Mouse (Mus musculus) adrenal gland, postnatal 14 days (tissue): ENCODE measurements around the gene Rab12. TPM values are rescaled to one million over a fixed set of nuclear protein-coding genes. Genes with fewer than 3 reads are reported as not detected.
A peak's percentile ranks its signal among the peaks of the same experiment; 100 is the strongest.

Experiments
- DNase-seq: peaks from one replicate; pipeline ENCODE4 v3.0.0; 2021; ENCODE audit warnings: mixed read lengths
- total RNA-seq: library from RNA; stranded (reverse); gene quantifications from 2 replicates; pipeline ENCODE4 v1.2.3, GENCODE M21; 2021

The Rab12 gene
- total RNA-seq, 1 experiment from 2014 or later: 97.8 TPM

DNA sequence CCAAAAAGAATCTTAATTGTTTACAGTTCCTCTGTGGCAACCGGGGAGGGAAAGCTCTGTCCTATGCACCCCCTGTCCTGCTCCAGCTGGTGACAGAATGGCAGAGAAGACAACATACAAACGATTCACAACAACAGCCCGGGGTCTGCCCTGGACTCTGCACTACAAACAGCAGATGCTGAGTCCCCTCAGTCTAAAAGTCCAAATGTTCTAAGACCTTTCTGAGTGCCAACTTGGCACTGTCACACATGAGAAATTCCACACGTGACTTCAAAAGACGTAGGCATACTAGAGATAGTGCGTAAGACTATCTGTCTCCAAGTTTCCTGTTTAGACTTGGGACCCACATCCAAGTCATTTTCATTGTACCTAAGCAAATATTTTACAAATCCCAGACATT is 16.7 kb downstream of the Rab12 start:
- no peak for DNase-seq

GRCm38 (mm10) chr17:66498598-66498997 is 20.9 kb downstream of the Rab12 start:
- DNase-seq: no peak

DNA sequence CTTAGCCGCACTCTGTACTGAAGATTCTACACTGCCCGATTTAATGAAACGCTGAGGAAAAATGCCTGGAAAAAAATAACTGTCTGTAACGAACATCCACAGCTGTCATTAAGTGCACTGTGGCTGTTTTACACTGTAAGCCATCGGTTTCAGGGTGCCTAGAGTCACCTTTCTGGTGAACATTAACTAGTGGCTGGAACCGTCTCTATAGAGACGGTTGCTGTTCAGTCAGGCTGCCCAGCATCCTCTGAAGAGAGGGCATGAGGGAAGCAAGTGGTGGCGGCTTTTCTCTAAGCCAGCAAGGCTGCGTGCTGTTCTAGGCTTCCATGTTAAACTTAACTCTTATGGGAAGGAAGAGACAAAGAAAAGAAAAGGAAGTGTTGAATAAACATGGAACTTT is 22.9 kb downstream of the Rab12 start:
- no peak for DNase-seq

- peak; percentile 64 for DNase-seq
These were observed 29.4 kb downstream of the Rab12 start for GRCm38 (mm10) chr17:66490022-66490601.

DNA sequence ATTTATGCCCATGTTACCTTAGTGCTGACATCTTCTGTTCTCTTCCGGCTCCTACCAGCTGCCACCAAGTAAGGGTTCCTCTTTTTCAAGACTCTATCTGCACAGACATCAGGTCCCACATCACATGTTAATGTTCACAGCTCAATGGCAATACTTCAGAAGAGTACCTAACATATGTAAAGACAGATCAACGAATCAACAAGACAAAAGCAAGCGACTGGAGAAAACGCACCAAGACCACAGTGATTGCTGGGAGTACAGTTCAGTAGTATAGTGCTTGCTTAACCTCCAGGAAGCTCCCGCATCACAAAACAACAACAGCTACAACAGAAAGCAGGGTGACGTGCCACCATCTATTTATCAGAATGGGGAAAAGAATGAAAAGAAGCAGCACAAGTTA is 33.0 kb downstream of the Rab12 start:
- DNase-seq: no peak

DNA sequence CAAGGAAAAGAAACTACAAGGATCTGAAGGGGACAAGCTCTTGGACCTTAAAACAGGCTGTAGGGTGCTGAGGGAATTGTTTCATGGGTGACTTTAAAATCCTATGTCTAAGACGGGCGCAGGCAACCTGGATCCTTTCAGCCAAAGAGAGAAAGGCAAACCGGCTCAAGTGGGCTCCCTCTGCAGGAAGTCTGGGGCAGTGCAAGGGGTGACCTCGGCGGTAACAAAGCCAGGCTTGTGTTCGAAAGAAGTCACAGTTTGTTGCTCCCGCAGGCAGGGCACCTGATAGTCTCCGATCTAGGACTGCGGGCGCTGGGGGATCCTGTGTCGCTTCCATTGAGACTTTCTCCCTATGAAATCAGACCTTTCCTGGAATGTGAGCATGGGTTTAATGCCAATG is 33.8 kb downstream of the Rab12 start:
- DNase-seq: peak; percentile 81

DNA sequence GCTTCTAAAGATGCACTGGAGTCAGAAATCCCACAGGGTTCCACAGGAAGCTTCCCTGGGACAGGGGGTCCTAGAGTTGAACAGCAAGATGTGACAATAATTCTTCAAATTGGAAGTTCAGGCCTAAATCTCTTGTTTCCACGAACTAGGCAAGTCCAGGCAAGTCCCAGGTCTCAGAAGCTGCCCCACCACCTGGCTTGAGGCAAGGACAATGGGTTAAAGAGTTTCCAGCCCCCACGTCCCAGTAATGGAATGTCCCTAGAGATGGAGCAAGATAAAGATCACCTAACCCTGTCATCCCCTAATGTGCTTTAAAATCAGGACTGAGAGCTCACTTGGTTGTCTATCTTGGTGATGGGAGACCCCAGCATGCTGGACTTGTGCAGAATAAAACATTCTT is 34.6 kb downstream of the Rab12 start:
- no peak for DNase-seq

DNA sequence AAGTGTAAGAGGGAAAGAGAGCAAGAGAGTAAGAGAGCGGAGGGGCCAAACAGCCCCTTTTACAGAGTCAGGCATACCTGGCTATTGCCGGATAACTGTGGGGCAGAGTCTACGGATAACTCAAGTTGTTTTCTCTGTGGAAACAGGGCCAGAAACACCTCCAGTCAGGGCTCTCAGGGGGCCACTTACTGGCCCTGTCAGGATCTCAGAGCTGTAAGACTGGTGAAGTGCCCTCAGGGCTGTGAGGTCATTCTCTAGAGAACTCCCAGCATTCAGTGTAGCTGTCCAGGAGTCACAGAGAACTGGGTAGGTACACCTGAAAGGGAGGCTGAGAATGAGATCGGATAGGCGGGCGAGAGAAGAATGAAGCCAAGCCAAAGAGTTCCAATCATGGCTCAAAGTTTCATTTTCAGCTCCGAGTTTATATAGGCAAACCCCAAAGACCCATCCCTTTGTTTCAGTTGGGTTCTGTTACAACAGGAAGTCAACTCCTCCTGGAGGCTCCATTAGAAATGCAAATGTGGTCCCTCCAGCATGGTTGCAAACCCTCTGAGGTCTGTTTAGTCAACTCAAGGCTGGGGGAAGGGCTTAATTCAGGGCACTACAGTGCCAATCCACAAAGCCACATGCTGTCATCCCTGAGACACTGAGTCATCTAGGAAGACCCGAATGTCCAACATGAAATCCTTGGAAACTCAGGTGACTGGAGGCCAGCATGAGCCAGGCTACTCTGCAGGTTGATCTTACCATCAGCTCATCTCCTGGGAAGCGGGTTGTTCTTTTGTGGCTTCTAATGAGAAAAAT is 35.7 kb downstream of the Rab12 start:
- no peak for DNase-seq

- DNase-seq: no peak
These were observed 38.2 kb downstream of the Rab12 start for GRCm38 (mm10) chr17:66481295-66481694.

DNA sequence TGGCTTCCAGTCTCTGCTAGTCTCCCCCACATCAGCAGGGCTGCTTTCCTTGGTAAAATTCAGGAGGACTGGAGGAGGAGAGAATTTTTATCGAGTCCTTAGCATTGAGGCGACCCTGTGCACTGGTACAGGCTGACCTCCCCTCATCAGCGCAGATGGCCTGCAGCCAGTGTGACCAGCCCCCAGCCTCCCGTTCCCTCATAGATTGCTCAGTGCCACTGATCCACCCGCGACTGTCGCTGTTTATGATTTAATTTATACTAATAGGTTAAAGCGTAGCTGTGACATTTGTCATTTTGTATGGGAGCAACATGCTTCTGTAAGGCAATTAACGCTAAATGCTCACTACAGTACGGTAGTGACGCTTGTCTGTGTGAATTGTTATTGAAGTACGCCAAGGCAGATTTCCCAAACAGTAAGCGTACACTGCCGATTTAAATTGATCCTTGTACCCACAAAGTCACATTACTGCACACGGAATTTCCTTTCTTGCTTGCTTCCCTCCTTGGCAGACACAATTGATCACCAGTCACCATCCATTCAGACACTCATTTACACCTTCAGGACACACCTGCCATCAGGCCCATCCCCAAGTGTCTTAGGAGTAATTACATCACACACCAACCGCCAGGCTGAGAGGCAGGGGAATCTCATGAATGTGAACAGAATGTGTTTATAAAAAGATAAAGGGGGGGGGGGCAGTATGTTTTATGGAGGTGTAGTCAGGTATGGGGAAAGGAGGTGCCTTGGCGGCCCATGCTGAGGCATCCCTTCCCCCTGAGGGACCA is 38.8 kb downstream of the Rab12 start:
- no peak for DNase-seq

DNA sequence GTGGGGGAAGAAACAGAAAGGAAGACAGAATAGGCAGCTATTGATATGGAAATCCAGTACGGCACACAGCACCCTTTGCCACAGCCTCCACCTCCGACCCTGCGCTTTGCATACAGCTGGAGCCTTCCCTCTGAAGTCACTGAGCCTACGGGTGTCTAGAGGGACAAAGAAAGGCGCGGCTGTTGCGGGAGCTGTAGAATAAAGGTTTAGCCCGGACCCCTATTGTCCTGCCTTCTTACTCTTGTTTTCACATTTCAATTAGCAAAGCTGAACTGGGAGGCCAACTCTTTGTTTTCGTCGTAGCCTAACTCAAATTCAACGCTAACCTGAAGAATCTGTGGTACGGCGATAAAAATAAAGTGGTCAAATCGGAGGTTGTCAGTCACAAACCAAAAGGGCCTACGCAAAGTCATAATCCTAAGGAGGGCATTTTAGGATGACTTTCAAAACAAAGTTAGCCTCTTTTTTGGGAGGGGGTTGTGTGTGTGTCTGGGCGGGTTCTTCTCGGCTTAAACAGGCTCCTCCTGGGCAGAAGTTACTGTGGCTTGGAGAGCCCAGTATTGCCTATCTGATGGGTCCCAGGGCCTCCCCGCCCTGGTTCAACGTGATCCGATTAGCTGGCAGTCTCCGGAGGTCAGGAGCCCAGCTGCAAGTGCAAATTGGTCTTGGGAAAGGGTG is 39.6 kb downstream of the Rab12 start:
- DNase-seq: peak; percentile 46

GRCm38 (mm10) chr17:66479311-66479710 is 40.2 kb downstream of the Rab12 start:
- peak; percentile 27 for DNase-seq

GRCm38 (mm10) chr17:66473205-66473604 is 46.3 kb downstream of the Rab12 start:
- DNase-seq: no peak

GRCm38 (mm10) chr17:66471775-66472174 is 47.8 kb downstream of the Rab12 start:
- no peak for DNase-seq

DNA sequence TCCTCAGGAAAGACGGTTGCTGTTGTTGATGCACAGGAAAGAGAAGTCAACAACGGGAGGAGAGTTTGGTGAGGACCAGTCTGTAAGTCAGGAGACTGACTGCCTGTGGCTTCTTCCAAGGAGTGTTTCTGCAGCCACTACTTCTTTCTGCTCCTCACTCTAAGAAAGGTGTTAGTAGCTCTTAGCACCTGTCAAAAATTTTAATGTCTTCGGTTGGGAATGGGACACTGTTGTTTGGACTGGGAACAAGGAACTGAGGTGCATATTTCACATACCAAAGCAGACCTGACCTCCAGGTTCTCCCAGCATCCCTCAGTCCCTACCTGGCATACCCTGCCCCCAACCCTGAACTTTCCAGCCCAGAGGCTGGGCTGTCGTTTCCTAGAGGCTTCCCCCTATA is 48.3 kb downstream of the Rab12 start:
- no peak for DNase-seq

DNA sequence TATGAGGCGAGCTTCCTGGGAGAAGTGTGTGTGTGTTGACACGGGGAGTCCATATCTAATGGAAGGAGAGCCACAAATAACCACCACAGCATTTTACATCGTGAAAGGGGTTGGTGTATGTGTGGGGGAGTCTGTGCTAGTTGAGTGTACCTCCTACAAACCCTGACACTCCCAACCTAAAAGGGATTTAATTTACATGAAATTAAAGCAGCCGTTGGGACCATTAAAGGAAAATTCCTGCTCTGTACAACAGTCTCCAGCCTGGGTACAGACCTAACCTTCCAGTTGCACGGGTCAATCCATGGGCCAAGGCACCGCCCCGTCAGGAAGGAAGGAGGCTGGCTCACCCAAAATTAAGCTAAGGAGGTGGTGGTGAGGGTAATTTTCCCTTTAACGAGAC is 49.5 kb downstream of the Rab12 start:
- no peak for DNase-seq

DNA sequence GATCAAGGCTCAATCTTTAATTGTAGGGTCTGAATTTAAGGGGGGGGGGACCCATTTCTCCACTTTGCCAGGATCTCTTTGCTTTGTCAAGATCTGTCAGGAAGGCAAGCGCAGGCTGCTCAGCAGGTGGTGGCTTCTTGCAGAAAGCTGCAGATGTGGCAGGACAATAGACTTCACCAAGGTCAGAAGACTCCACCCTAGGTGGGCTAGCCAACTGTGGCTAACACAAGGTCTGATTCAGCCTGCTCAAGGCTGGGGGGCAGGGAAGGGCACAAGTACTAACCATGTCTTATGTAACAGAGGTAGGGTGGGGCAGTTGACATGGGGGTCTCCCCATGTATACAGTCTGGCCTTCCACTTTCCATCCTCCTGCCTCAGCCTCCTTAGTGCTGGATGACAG is 62.3 kb downstream of the Rab12 start:
- peak; percentile 9 for DNase-seq

DNA sequence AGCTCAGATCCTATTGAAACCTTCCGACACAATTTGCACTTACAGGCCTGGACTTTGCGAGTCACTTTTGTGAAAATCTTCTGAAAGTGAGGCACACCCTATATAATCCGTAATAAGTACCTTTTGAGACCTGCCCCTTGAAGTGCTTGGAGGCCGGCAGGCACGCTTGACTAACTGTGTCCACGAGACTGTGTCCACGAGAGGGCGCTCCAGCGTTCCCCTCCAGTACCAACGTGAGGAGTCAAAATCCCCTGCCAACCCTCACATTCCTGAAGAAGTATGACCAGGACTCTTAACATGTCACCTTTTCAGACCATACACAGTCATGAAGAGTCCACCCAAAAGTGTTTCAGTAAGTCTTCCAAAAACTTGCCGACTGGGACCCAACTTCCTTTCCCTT is 68.4 kb downstream of the Rab12 start:
- peak; percentile 93 for DNase-seq

DNA sequence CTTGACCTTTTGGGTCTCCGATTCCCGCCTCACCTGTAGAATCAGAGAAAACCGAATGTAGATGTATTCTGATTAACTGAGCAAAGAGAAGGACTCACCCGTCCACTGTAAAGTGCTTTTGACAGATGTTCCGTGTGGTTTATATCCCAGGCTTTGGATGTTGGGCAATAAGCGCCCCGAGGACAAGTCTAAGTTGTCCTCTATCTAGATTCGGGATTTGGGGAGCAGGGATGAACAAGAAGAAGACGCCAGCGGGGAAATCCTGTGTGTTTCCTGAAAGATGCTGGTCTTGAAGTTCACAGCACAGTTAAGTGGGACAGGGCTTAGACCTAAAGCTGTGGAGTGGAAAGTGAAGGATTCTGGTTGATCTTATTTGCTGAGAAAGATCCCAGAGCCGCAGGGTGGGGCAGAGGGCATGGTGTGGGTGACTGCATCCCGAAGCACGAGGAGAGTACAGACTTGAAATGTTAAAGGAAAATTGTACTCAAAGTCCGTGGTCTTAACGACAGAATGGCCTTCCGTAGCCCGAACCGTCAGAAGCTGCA is 68.9 kb downstream of the Rab12 start:
- peak; percentile 13 for DNase-seq

- DNase-seq: peak; percentile 88
These were observed 69.8 kb downstream of the Rab12 start, which contains the start of gene Mtcl1 for GRCm38 (mm10) chr17:66449460-66450341. Mtcl1 (minus strand) TSS chr17:66449750.
